ENCODE assay signal across 8 mouse cellular contexts in the genomic region with DNA sequence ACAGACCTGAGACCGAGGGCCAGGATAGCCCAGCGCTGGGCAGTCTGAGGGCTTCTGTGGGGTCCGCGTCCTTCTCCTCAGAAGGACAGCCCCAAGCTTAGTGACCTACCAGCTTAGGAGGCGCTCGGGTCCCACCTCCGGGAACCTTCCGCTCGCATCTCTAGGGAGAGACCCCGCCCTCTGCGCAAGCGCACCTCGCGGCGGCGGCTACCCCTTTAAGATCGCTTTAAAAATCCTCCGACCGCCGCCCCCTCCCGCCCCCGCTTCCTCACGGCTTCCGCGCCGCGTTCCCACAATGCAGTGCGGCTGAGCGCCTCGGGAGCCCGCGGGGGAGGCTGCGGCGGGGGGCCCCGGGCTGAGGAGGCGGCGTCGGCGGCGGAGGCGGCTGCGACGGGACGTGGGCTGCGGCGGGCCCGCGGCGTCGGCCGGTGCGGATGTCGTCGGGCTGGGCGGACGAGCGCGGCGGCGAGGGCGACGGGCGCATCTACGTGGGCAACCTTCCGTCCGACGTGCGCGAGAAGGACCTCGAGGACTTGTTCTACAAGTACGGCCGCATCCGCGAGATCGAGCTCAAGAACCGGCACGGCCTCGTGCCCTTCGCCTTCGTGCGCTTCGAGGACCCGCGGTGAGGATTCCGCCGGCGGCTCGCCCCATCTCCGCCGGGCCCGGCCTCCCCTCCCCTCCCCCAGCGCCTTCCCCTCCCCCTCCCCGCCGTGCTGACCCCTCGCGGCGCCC. TPM values are rescaled to one million over a fixed set of nuclear protein-coding genes. Genes with fewer than 3 reads are reported as not detected.
DNase-seq lines count a peak whose midpoint lies in the region; ATAC-seq and TF ChIP-seq lines count a peak whose summit lies in the region.

A gene (plus strand): TSS at position 303 of the 735 bp plus-strand sequence.

- ATAC-seq in hindbrain, embryonic 16.5 days: peak; percentile 92
- ATAC-seq in megakaryocyte, adult 5-6 weeks (ENCODE audit: poor library complexity, severe bottlenecking): peak; percentile 92

- intact Hi-C loops in left cerebral cortex, adult 2 months (cut with DNase I): loop anchor here (1.0 to 2.0 kb wide), 2 partner anchors 27 to 48 kb away; a partner anchor contains a TSS

- H3K27ac ChIP-seq in hindbrain, embryonic 16.5 days (ENCODE audit: low read depth, low read length): peak within 1 kb of the TSS; percentile 88
- peak within 1 kb of the TSS; percentile 90 for H3K27ac ChIP-seq in left cerebral cortex, adult 2 months

- H3K36me3 ChIP-seq in hindbrain, embryonic 16.5 days (ENCODE audit: control insufficient read depth, insufficient read depth, low read length): peaks cover 11% of the 10 kb centered on the region

- under 1% methylated on average over 73 of the region's 97 CpGs for WGBS in hindbrain, embryonic 16.5 days

- peak within 1 kb of the TSS; percentile 83 for H3K4me3 ChIP-seq in hindbrain, embryonic 16.5 days (ENCODE audit: low read length)
- H3K4me3 ChIP-seq in left cerebral cortex, adult 2 months: peak within 1 kb of the TSS; percentile 64

- H3K4me1 ChIP-seq in hindbrain, embryonic 16.5 days (ENCODE audit: control insufficient read depth, insufficient read depth, low read depth, low read length): peaks cover 20% of the 10 kb centered on the region

- no peaks in the 10 kb centered on the region for H3K27me3 ChIP-seq in hindbrain, embryonic 16.5 days (replicated peaks; ENCODE audit: control insufficient read depth, insufficient read depth, low read length)

- TF ChIP-seq CTCF in left cerebral cortex, adult 2 months (IDR thresholded peaks at IDR 0.05): no peak

- H3K9me3 ChIP-seq in hindbrain, embryonic 16.5 days (ENCODE audit: control insufficient read depth, low read length): no peaks in the 10 kb centered on the region

- peak; percentile 91 for DNase-seq in T-cell, adult 2 months (ENCODE audit: low spot score)
- DNase-seq in cerebellum, postnatal 36 days: peak; percentile 97 to 98
- DNase-seq in gastrocnemius, adult 18-20 months (ENCODE audit: low spot score): peak; percentile 95
- DNase-seq in left cerebral cortex, adult 2 months (ENCODE audit: extremely low spot score in 1 of 2, low spot score in 2 of 2): peak; percentile 95
- peak; percentile 93 to 96 for DNase-seq in right cerebral cortex, adult 2 months (ENCODE audit: low spot score in 2 of 2)
- DNase-seq in urinary bladder, postnatal 14 days (ENCODE audit: low spot score): peak; percentile 97

- H3K4me2 ChIP-seq in hindbrain, embryonic 16.5 days (ENCODE audit: low read length): peak within 1 kb of the TSS; percentile 86

- peak within 1 kb of the TSS; percentile 87 for H3K9ac ChIP-seq in hindbrain, embryonic 16.5 days (ENCODE audit: low read depth, low read length)

RNA-seq across cellular contexts. Expression of the gene that starts here (rescaled TPM):
- total RNA-seq in gastrocnemius, adult 18-20 months (2021): 10 to 100 TPM in 1 of 2 experiments, 1 to 10 TPM in 1; 9.6 to 13.2 TPM
- 105 and 128 TPM in 2 replicates for polyA plus RNA-seq in hindbrain, embryonic 16.5 days (2015; fragmentation: Nextera tagmentation; extraction: Ambion mirVana)
- 10 to 100 TPM; 68.0 to 74.5 TPM for total RNA-seq in left cerebral cortex, adult 2 months (2021)
- 79.1 and 98.4 TPM in 2 replicates for total RNA-seq in megakaryocyte, adult 5-6 weeks (2015)
- 126 and 130 TPM in 2 replicates for total RNA-seq in megakaryocyte, adult 5-6 weeks (2017)

Comparison
In these comparisons a context has a peak if more than half of its experiments do, and no peak if none do; other contexts are left out.
1. Peak in every context shown above with its lines: DNase-seq, ATAC-seq, H3K4me3 ChIP-seq and H3K27ac ChIP-seq.
2. RNA of the gene that starts here (total RNA-seq): 79.1 to 130 TPM in megakaryocyte, adult 5-6 weeks and 68.0 to 74.5 TPM in left cerebral cortex, adult 2 months; 9.6 to 13.2 TPM in gastrocnemius, adult 18-20 months; every median in the first group is over 4 times any median in the second.